Mouse (Mus musculus): ENCODE measurements around the gene Fbxl8. TPM values are rescaled to one million over a fixed set of nuclear protein-coding genes. Genes with fewer than 3 reads are reported as not detected.

The Fbxl8 gene
- total RNA-seq, 2 experiments from 2014 or later, result 3.7 TPM

- no peak for DNase-seq
Observed at GRCm38 (mm10) chr8:105257318-105258114, 6.9 kb upstream of the Fbxl8 start.

GRCm38 (mm10) chr8:105258911-105259720 lies 5.3 kb upstream of the Fbxl8 start:
- no peak for DNase-seq

- DNase-seq, result peak; percentile 86
Observed at GRCm38 (mm10) chr8:105259721-105260320, 4.6 kb upstream of the Fbxl8 start.

GRCm38 (mm10) chr8:105260371-105261099 lies 3.9 kb upstream of the Fbxl8 start:
- no peak for DNase-seq

GRCm38 (mm10) chr8:105261326-105261980 lies 3.0 kb upstream of the Fbxl8 start:
- no peak for DNase-seq

GRCm38 (mm10) chr8:105263244-105263912 lies 1.1 kb upstream of the Fbxl8 start:
- DNase-seq, result no peak

- no peak for DNase-seq
Observed at GRCm38 (mm10) chr8:105265128-105265527, 680 bp downstream of the Fbxl8 start.

- no peak for DNase-seq
Observed at GRCm38 (mm10) chr8:105266775-105267174, 2.3 kb downstream of the Fbxl8 start.

GRCm38 (mm10) chr8:105268342-105269074 lies 4.1 kb downstream of the Fbxl8 start:
- DNase-seq, result peak; percentile 42

GRCm38 (mm10) chr8:105269075-105269458 lies 4.6 kb downstream of the Fbxl8 start:
- no peak for DNase-seq

GRCm38 (mm10) chr8:105269461-105269947 lies 5.1 kb downstream of the Fbxl8 start, which contains the start of gene Hsf4:
TSS of gene Hsf4 (plus strand) at chr8:105269801.
- peak; percentile 72 for DNase-seq

- no peak for DNase-seq
Observed at GRCm38 (mm10) chr8:105270101-105270915, 5.9 kb downstream of the Fbxl8 start.

GRCm38 (mm10) chr8:105270916-105271186 lies 6.4 kb downstream of the Fbxl8 start:
- DNase-seq, result no peak

- DNase-seq, result no peak
Observed at GRCm38 (mm10) chr8:105275387-105275786, 10.9 kb downstream of the Fbxl8 start.

- DNase-seq, result no peak
Observed at GRCm38 (mm10) chr8:105275840-105276239, 11.4 kb downstream of the Fbxl8 start, which contains the start of gene Nol3. TSS of gene Nol3 (plus strand) at chr8:105276140.

GRCm38 (mm10) chr8:105276292-105277120 lies 12.1 kb downstream of the Fbxl8 start:
- DNase-seq, result peak; percentile 72

GRCm38 (mm10) chr8:105278911-105279334 lies 14.5 kb downstream of the Fbxl8 start:
- peak; percentile 88 for DNase-seq

- DNase-seq, result no peak
Observed at GRCm38 (mm10) chr8:105280567-105280966, 16.1 kb downstream of the Fbxl8 start.

GRCm38 (mm10) chr8:105281821-105282220 lies 17.4 kb downstream of the Fbxl8 start:
- no peak for DNase-seq
